Mouse (Mus musculus): ENCODE data around the gene Slc16a6. TPM values are rescaled to one million over a fixed set of nuclear protein-coding genes. Genes with fewer than 3 reads are reported as not detected.

Slc16a6 gene
- polyA plus RNA-seq, 1 experiment = 4.3 TPM

GRCm38 (mm10) chr11:109416709-109417420 lies 56.5 kb downstream of the Slc16a6 start:
- H3K27me3 ChIP-seq (ENCODE audit: control insufficient read depth, insufficient read depth, insufficient read length) = no peaks in the 10 kb centered on the region
- no peak for TF ChIP-seq MYOG (IDR thresholded peaks at IDR 0.05; ENCODE audit: control insufficient read depth in 1 of 3, insufficient read depth in 1 of 3, insufficient read length in 2 of 3, low read depth in 2 of 3)
- TF ChIP-seq REST (IDR thresholded peaks at IDR 0.05; ENCODE audit: insufficient read depth, insufficient read length) = no peak
- TF ChIP-seq POLR2AphosphoS2 (IDR thresholded peaks at IDR 0.05; ENCODE audit: insufficient read length, low read depth) = no peak
- no peak for TF ChIP-seq CEBPB (IDR thresholded peaks at IDR 0.05; ENCODE audit: insufficient read depth, poor library complexity, severe bottlenecking)
- TF ChIP-seq TCF12 (IDR thresholded peaks at IDR 0.05; ENCODE audit: insufficient read depth, poor library complexity, severe bottlenecking) = no peak
- no peak for TF ChIP-seq MAX (IDR thresholded peaks at IDR 0.05; ENCODE audit: low read depth)
- no peak for TF ChIP-seq USF1 (IDR thresholded peaks at IDR 0.05; ENCODE audit: low read depth)
- no peak for TF ChIP-seq TCF3 (IDR thresholded peaks at IDR 0.05; ENCODE audit: insufficient read length, low read depth)
- TF ChIP-seq E2F4 (IDR thresholded peaks at IDR 0.05; ENCODE audit: insufficient read depth) = no peak
- no peak for TF ChIP-seq POLR2A (IDR thresholded peaks at IDR 0.05; ENCODE audit: insufficient read length, low read depth)
- TF ChIP-seq MYOD1 (IDR thresholded peaks at IDR 0.05; ENCODE audit: control insufficient read depth in 1 of 3, insufficient read length in 2 of 3, low read depth in 2 of 3) = no peak
- no peak for TF ChIP-seq SRF (IDR thresholded peaks at IDR 0.05; ENCODE audit: control insufficient read depth, insufficient read length, low read depth)
- no peak overlapping the region for H3K4me2 ChIP-seq (ENCODE audit: low read depth)
- no peak overlapping the region for H3K4me3 ChIP-seq
- H3K79me2 ChIP-seq (ENCODE audit: control insufficient read depth, insufficient read depth) = no peaks in the 10 kb centered on the region
- no peaks in the 10 kb centered on the region for H3K36me3 ChIP-seq (ENCODE audit: control insufficient read depth, insufficient read depth)
- no peak overlapping the region for H3ac ChIP-seq (ENCODE audit: control insufficient read depth, insufficient read length)

- H3K4me3 ChIP-seq = no peak overlapping the region
- TF ChIP-seq MYOD1 (IDR thresholded peaks at IDR 0.05; ENCODE audit: control insufficient read depth in 1 of 3, insufficient read length in 2 of 3, low read depth in 2 of 3) (no peak), E2F4 (IDR thresholded peaks at IDR 0.05; ENCODE audit: insufficient read depth) (no peak), CEBPB (IDR thresholded peaks at IDR 0.05; ENCODE audit: insufficient read depth, poor library complexity, severe bottlenecking) (no peak), POLR2AphosphoS2 (IDR thresholded peaks at IDR 0.05; ENCODE audit: insufficient read length, low read depth) (no peak), TCF12 (IDR thresholded peaks at IDR 0.05; ENCODE audit: insufficient read depth, poor library complexity, severe bottlenecking) (no peak), MYOG (IDR thresholded peaks at IDR 0.05; ENCODE audit: control insufficient read depth in 1 of 3, insufficient read depth in 1 of 3, insufficient read length in 2 of 3, low read depth in 2 of 3) (no peak), TCF3 (IDR thresholded peaks at IDR 0.05; ENCODE audit: insufficient read length, low read depth) (no peak), SRF (IDR thresholded peaks at IDR 0.05; ENCODE audit: control insufficient read depth, insufficient read length, low read depth) (no peak)
- no peaks in the 10 kb centered on the region for H3K27me3 ChIP-seq (ENCODE audit: control insufficient read depth, insufficient read depth, insufficient read length)
- H3K36me3 ChIP-seq (ENCODE audit: control insufficient read depth, insufficient read depth) = no peaks in the 10 kb centered on the region
- H3K4me2 ChIP-seq (ENCODE audit: low read depth) = no peak overlapping the region
- H3K79me2 ChIP-seq (ENCODE audit: control insufficient read depth, insufficient read depth) = no peaks in the 10 kb centered on the region
- no peak overlapping the region for H3ac ChIP-seq (ENCODE audit: control insufficient read depth, insufficient read length)
Measured at GRCm38 (mm10) chr11:109414802-109415201, 58.6 kb downstream of the Slc16a6 start.

- TF ChIP-seq REST (IDR thresholded peaks at IDR 0.05; ENCODE audit: insufficient read depth, insufficient read length) (no peak), TCF12 (IDR thresholded peaks at IDR 0.05; ENCODE audit: insufficient read depth, poor library complexity, severe bottlenecking) (no peak), POLR2AphosphoS2 (IDR thresholded peaks at IDR 0.05; ENCODE audit: insufficient read length, low read depth) (no peak), MYOD1 (IDR thresholded peaks at IDR 0.05; ENCODE audit: control insufficient read depth in 1 of 3, insufficient read length in 2 of 3, low read depth in 2 of 3) (no peak), POLR2A (IDR thresholded peaks at IDR 0.05; ENCODE audit: insufficient read length, low read depth) (no peak), SRF (IDR thresholded peaks at IDR 0.05; ENCODE audit: control insufficient read depth, insufficient read length, low read depth) (no peak), MAX (IDR thresholded peaks at IDR 0.05; ENCODE audit: low read depth) (no peak), USF1 (IDR thresholded peaks at IDR 0.05; ENCODE audit: low read depth) (no peak), E2F4 (IDR thresholded peaks at IDR 0.05; ENCODE audit: insufficient read depth) (no peak), TCF3 (IDR thresholded peaks at IDR 0.05; ENCODE audit: insufficient read length, low read depth) (no peak), CEBPB (IDR thresholded peaks at IDR 0.05; ENCODE audit: insufficient read depth, poor library complexity, severe bottlenecking) (no peak)
- H3K4me3 ChIP-seq = no peak within 1 kb of the TSS
- H3K79me2 ChIP-seq (ENCODE audit: control insufficient read depth, insufficient read depth) = no peaks in the 10 kb centered on the region
- no peak within 1 kb of the TSS for H3K4me2 ChIP-seq (ENCODE audit: low read depth)
- no peaks in the 10 kb centered on the region for H3K36me3 ChIP-seq (ENCODE audit: control insufficient read depth, insufficient read depth)
- no peaks in the 10 kb centered on the region for H3K27me3 ChIP-seq (ENCODE audit: control insufficient read depth, insufficient read depth, insufficient read length)
- H3ac ChIP-seq (ENCODE audit: control insufficient read depth, insufficient read length) = no peak within 1 kb of the TSS
Measured at GRCm38 (mm10) chr11:109413617-109414016, 59.8 kb downstream of the Slc16a6 start, which contains the start of gene 9930022D16Rik. Gene 9930022D16Rik, plus strand, starts transcription at chr11:109413917.

- Histone ChIP-seq H3K27me3 (ENCODE audit: control insufficient read depth, insufficient read depth, insufficient read length) (no peaks in the 10 kb centered on the region), H3K4me2 (ENCODE audit: low read depth) (no peak overlapping the region), H3K4me3 (no peak overlapping the region), H3ac (ENCODE audit: control insufficient read depth, insufficient read length) (no peak overlapping the region), H3K36me3 (ENCODE audit: control insufficient read depth, insufficient read depth) (no peaks in the 10 kb centered on the region), H3K79me2 (ENCODE audit: control insufficient read depth, insufficient read depth) (no peaks in the 10 kb centered on the region)
- TF ChIP-seq SRF (IDR thresholded peaks at IDR 0.05; ENCODE audit: control insufficient read depth, insufficient read length, low read depth) = no peak
- TF ChIP-seq MYOD1 (IDR thresholded peaks at IDR 0.05; ENCODE audit: control insufficient read depth in 1 of 3, insufficient read length in 2 of 3, low read depth in 2 of 3) = no peak
- no peak for TF ChIP-seq MAX (IDR thresholded peaks at IDR 0.05; ENCODE audit: low read depth)
- TF ChIP-seq MYOG (IDR thresholded peaks at IDR 0.05; ENCODE audit: control insufficient read depth in 1 of 3, insufficient read depth in 1 of 3, insufficient read length in 2 of 3, low read depth in 2 of 3) = no peak
- TF ChIP-seq TCF12 (IDR thresholded peaks at IDR 0.05; ENCODE audit: insufficient read depth, poor library complexity, severe bottlenecking) = no peak
Measured at GRCm38 (mm10) chr11:109410197-109410980, 63.0 kb downstream of the Slc16a6 start.

Data from myocyte (in vitro differentiated cells).